Mouse (Mus musculus): ENCODE results near the gene Hnrnpk. TPM values are rescaled to one million over a fixed set of nuclear protein-coding genes. Genes with fewer than 3 reads are reported as not detected.

Hnrnpk gene
- 100 to 1,000 TPM; 738 to 744 TPM for total RNA-seq (2023)

GRCm38 (mm10) chr13:58403243-58403642 is at the start of gene Hnrnpk:
Gene Hnrnpk, minus strand, starts transcription at chr13:58403343.

GRCm38 (mm10) chr13:58402003-58402743 is 970 bp downstream of the Hnrnpk start, which contains the start of gene Rmi1:
Gene Rmi1, plus strand, starts transcription at chr13:58402248.

GRCm38 (mm10) chr13:58384779-58385546 is 18.2 kb downstream of the Hnrnpk start, which contains the start of gene 2210016F16Rik:
Gene 2210016F16Rik, minus strand, starts transcription at chr13:58385225.

GRCm38 (mm10) chr13:58358629-58359303 is 44.4 kb downstream of the Hnrnpk start, which contains the start of gene Kif27:
Gene Kif27, minus strand, starts transcription at chr13:58359122.

Other genes with a start within 250 kb of the Hnrnpk start
- 10 to 100 TPM; 26.7 to 39.7 TPM for gene Idnk, start 245.7 kb downstream of the Hnrnpk start, total RNA-seq (2023)
- gene Ubqln1, start 187.7 kb downstream of the Hnrnpk start, total RNA-seq (2023), result 10 to 100 TPM; 44.0 to 46.6 TPM
- gene Gkap1, start 127.6 kb downstream of the Hnrnpk start, total RNA-seq (2023), result 1 to 10 TPM; 3.9 to 4.2 TPM
- under 1 TPM in 1 of 2 experiments, not detected in 1; 0.09 TPM for gene Kif27, start 44.2 kb downstream of the Hnrnpk start, total RNA-seq (2023)
- gene 2210016F16Rik, start 18.1 kb downstream of the Hnrnpk start, total RNA-seq (2023), result 1 to 10 TPM; 8.9 to 9.1 TPM
- 10 to 100 TPM; 18.3 to 18.5 TPM for gene Rmi1, start 1.1 kb downstream of the Hnrnpk start, total RNA-seq (2023)
- under 1 TPM; 0.09 to 0.22 TPM for gene Slc28a3, start 207.5 kb upstream of the Hnrnpk start, total RNA-seq (2023)